In the genomic region with DNA sequence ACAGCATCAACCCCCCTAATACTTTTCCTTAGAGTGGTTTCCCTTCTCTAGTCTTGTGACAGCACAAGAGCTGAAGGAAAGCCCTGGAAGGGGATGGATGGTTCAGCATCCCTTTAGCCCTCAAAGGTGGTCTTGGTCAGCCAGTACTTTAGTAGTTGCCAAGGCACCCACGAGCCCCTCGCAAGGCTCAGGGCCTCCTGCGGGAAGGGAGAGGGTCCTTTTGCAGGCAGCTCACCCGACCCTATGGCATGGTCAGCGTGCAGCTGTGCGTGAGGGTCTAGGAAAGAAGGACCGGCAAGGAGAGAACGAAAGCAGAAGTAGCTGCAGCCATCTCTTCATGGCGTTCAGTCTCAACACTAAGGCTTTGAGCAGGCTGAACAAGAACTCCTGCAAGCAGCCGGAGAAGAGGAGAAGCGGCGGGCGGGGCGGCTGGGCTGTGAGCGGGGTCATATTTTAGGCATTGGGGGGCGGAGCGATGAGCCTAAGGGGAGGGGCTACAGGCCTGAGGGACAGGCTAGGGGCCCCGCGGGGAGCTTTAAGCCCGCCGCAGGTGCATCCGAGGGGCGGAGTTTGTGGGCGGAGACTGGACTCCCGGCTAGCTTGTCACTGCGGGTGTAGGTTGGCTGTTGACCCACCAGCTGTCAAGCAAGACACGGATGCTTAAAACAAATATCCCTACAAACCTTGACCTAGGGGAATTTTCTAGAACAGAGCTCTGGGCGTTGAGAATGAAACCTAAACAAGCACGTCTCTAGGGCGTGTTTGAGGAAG, we compare ENCODE assay signal across 7 mouse cellular contexts. TPM values are rescaled to one million over a fixed set of nuclear protein-coding genes. Genes with fewer than 3 reads are reported as not detected.
DNase-seq lines count a peak whose midpoint lies in the region; ATAC-seq and TF ChIP-seq lines count a peak whose summit lies in the region.

No protein-coding gene starts in this region.

- TF ChIP-seq POLR2A in cerebellum, adult 2 months (IDR thresholded peaks at IDR 0.05; ENCODE audit: borderline replicate concordance, insufficient read depth, low read length): no peak
- TF ChIP-seq POLR2A in small intestine, adult 2 months (IDR thresholded peaks at IDR 0.05; ENCODE audit: low read depth, low read length): no peak

- H3K27me3 ChIP-seq in cerebellum, adult 2 months (ENCODE audit: control insufficient read depth, insufficient read depth, low read length): no peaks in the 10 kb centered on the region
- H3K27me3 ChIP-seq in hindbrain, embryonic 12.5 days: peaks cover 9% of the 10 kb centered on the region
- H3K27me3 ChIP-seq in limb, embryonic 12.5 days: peaks cover 34% of the 10 kb centered on the region
- peaks cover 26% of the 10 kb centered on the region for H3K27me3 ChIP-seq in midbrain, embryonic 12.5 days
- no peaks in the 10 kb centered on the region for H3K27me3 ChIP-seq in small intestine, adult 2 months (ENCODE audit: control insufficient read depth, insufficient read depth, low read length)

- H3K4me2 ChIP-seq in hindbrain, embryonic 12.5 days (replicated peaks): peak overlapping the region; percentile 61
- peak overlapping the region; percentile 74 for H3K4me2 ChIP-seq in limb, embryonic 12.5 days
- H3K4me2 ChIP-seq in midbrain, embryonic 12.5 days (replicated peaks): peak overlapping the region; percentile 53

- no peaks in the 10 kb centered on the region for H3K9me3 ChIP-seq in hindbrain, embryonic 12.5 days (replicated peaks)
- H3K9me3 ChIP-seq in limb, embryonic 12.5 days: no peaks in the 10 kb centered on the region
- no peaks in the 10 kb centered on the region for H3K9me3 ChIP-seq in midbrain, embryonic 12.5 days

- peak overlapping the region; percentile 61 for H3K4me3 ChIP-seq in cerebellum, adult 2 months (replicated peaks; ENCODE audit: insufficient read depth, low read depth, low read length)
- peak overlapping the region; percentile 26 for H3K4me3 ChIP-seq in hindbrain, embryonic 12.5 days
- H3K4me3 ChIP-seq in limb, embryonic 12.5 days (replicated peaks): peak overlapping the region; percentile 36
- H3K4me3 ChIP-seq in midbrain, embryonic 12.5 days: peak overlapping the region; percentile 38
- peak overlapping the region; percentile 45 for H3K4me3 ChIP-seq in small intestine, adult 2 months (ENCODE audit: low read depth, low read length)

- H3K9ac ChIP-seq in hindbrain, embryonic 12.5 days: peak overlapping the region; percentile 57; the same call in 1 of the 2 replicates
- H3K9ac ChIP-seq in limb, embryonic 12.5 days (replicated peaks): peak overlapping the region; percentile 45; the same call in 1 of the 2 replicates
- peak overlapping the region; percentile 8 for H3K9ac ChIP-seq in midbrain, embryonic 12.5 days (replicated peaks)

- no peak overlapping the region for H3K27ac ChIP-seq in cerebellum, adult 2 months (ENCODE audit: insufficient read depth, low read length)
- H3K27ac ChIP-seq in hindbrain, embryonic 12.5 days: no peak overlapping the region
- H3K27ac ChIP-seq in limb, embryonic 12.5 days: no peak overlapping the region
- peak overlapping the region; percentile 46; the same call in 1 of the 2 replicates for H3K27ac ChIP-seq in midbrain, embryonic 12.5 days (replicated peaks)
- peak overlapping the region; percentile 25 for H3K27ac ChIP-seq in small intestine, adult 2 months (ENCODE audit: insufficient read depth, low read depth, low read length)

- peak; percentile 94 for DNase-seq in ZHBTc4 (ENCODE audit: low read depth, low spot score)
- DNase-seq in cerebellum, adult 2 months: peak; percentile 67 to 73
- DNase-seq in forelimb bud, embryonic 11.5 days (ENCODE audit: low read depth, low spot score): peak; percentile 55

- 5% methylated on average over 30 of the region's 30 CpGs for WGBS in cerebellum, adult 2 months
- 1% methylated on average over 29 of the region's 30 CpGs for WGBS in hindbrain, embryonic 12.5 days
- 3% methylated on average over 30 of the region's 30 CpGs for WGBS in limb, embryonic 12.5 days
- WGBS in midbrain, embryonic 12.5 days: 2% methylated on average over 30 of the region's 30 CpGs
- WGBS in small intestine, adult 2 months: 2% methylated on average over 30 of the region's 30 CpGs

- peaks cover 10% of the 10 kb centered on the region for H3K4me1 ChIP-seq in cerebellum, adult 2 months (ENCODE audit: control insufficient read depth, insufficient read depth, low read length)
- peaks cover 20% of the 10 kb centered on the region for H3K4me1 ChIP-seq in hindbrain, embryonic 12.5 days
- H3K4me1 ChIP-seq in limb, embryonic 12.5 days (replicated peaks): peaks cover 10% of the 10 kb centered on the region
- peaks cover 16% of the 10 kb centered on the region for H3K4me1 ChIP-seq in midbrain, embryonic 12.5 days
- peaks cover 8% of the 10 kb centered on the region; the same call in 1 of the 2 replicates for H3K4me1 ChIP-seq in small intestine, adult 2 months (ENCODE audit: control insufficient read depth, insufficient read depth, insufficient read length, low read length)

- ATAC-seq in hindbrain, embryonic 12.5 days (ENCODE audit: low FRiP score): peak; percentile 82
- ATAC-seq in limb, embryonic 12.5 days (ENCODE audit: insufficient number of reproducible peaks, insufficient read depth, low FRiP score, low TSS enrichment, low read depth): peak; percentile 70; the same call in 1 of the 2 replicates
- peak; percentile 86 for ATAC-seq in midbrain, embryonic 12.5 days (ENCODE audit: low FRiP score, low read depth)

- no peaks in the 10 kb centered on the region for H3K36me3 ChIP-seq in hindbrain, embryonic 12.5 days
- peaks cover 18% of the 10 kb centered on the region for H3K36me3 ChIP-seq in limb, embryonic 12.5 days
- no peaks in the 10 kb centered on the region for H3K36me3 ChIP-seq in midbrain, embryonic 12.5 days
- H3K36me3 ChIP-seq in small intestine, adult 2 months (ENCODE audit: control insufficient read depth, insufficient read depth, low read length): peaks cover 11% of the 10 kb centered on the region; the same call in 1 of the 2 replicates

- no peak for TF ChIP-seq CTCF in cerebellum, adult 2 months (IDR thresholded peaks at IDR 0.05; ENCODE audit: borderline replicate concordance, insufficient read depth, low read depth, low read length)
- no peak for TF ChIP-seq CTCF in small intestine, adult 2 months (IDR thresholded peaks at IDR 0.05; ENCODE audit: extremely low read depth, insufficient read length, insufficient replicate concordance, low read depth, low read length)

RNA-seq across cellular contexts. Expression of gene Synj2, which starts 6.3 kb away (rescaled TPM):
- polyA plus RNA-seq in cerebellum, adult 2 months (2012; rRNA removed): 20.9 and 25.1 TPM in 2 replicates
- polyA plus RNA-seq in hindbrain, embryonic 12.5 days (2016; fragmentation: Nextera tagmentation; extraction: Ambion mirVana): 1.9 TPM in 2 replicates
- polyA plus RNA-seq in limb, embryonic 12.5 days (2016; fragmentation: Nextera tagmentation; extraction: Ambion mirVana): 0.92 and 1.2 TPM in 2 replicates
- 0.59 and 1.4 TPM in 2 replicates for polyA plus RNA-seq in midbrain, embryonic 12.5 days (2016; fragmentation: Nextera tagmentation; extraction: Ambion mirVana)
- polyA plus RNA-seq in small intestine, adult 2 months (2012; rRNA removed): 2.0 and 3.1 TPM in 2 replicates

Comparison
In these comparisons a context has a peak if more than half of its experiments do, and no peak if none do; other contexts are left out.
1. H3K27ac ChIP-seq: peak in midbrain, embryonic 12.5 days (single experiment) and small intestine, adult 2 months (single experiment); none in cerebellum, adult 2 months (single experiment), hindbrain, embryonic 12.5 days (single experiment) and limb, embryonic 12.5 days (single experiment).
2. Peak in every context shown above with its lines, with median percentiles within 50 percentile points of each other: DNase-seq, H3K4me3 ChIP-seq, ATAC-seq, H3K4me2 ChIP-seq and H3K9ac ChIP-seq.